Mouse (Mus musculus): Measurements from ENCODE around the gene Stx8.

Gene Stx8

GRCm38 (mm10) chr11:68200500-68200899, 234.5 kb downstream of the Stx8 start:
- DNase-seq (ENCODE audit: low spot score): no peak

DNA sequence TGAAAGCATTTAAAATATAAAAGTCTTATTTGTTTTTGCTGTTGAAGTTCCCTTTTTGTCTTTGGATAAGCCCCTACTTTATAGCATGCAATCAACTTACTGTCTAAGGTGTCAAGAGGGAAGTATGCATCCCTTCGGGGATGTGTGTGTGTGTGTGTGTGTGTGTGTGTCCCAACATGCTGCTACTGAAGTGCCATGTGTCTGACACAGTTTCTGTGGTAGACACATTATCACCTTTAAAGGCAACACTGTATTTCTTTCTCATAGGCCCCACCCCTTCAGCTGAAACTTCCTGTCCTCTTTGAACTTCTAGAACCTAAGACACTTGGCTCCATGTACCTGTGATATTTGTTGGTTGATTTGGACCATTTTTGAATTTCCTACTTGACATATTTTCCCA, 235.1 kb downstream of the Stx8 start:
- DNase-seq (ENCODE audit: low spot score): no peak

GRCm38 (mm10) chr11:68201811-68202459, 235.9 kb downstream of the Stx8 start:
- no peak for DNase-seq (ENCODE audit: low spot score)

DNA sequence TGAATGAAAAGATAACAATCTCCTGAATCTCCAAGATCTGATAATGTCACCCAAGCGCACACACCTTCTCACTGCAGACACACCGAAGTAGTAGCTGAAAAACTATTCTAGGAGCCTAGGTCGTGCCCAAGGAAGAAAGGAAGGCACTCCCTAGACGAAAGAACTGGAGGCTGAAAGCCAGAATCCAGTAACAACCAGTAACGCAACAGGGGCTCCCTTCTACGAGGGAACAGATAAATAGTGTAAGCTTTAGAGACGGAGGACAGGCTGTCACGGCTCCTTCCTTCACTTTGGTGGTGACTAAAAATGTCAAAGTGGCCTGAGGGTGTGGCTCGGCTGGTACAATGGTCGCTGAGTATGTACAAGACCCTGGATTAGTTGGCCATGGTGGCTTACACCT, 236.6 kb downstream of the Stx8 start:
- no peak for DNase-seq (ENCODE audit: low spot score)

- no peak for DNase-seq (ENCODE audit: low spot score)
These were observed 237.8 kb downstream of the Stx8 start for GRCm38 (mm10) chr11:68203658-68204315.

GRCm38 (mm10) chr11:68204407-68204806, 238.4 kb downstream of the Stx8 start:
- no peak for DNase-seq (ENCODE audit: low spot score)

GRCm38 (mm10) chr11:68205572-68206229, 239.7 kb downstream of the Stx8 start:
- DNase-seq (ENCODE audit: low spot score): no peak

DNA sequence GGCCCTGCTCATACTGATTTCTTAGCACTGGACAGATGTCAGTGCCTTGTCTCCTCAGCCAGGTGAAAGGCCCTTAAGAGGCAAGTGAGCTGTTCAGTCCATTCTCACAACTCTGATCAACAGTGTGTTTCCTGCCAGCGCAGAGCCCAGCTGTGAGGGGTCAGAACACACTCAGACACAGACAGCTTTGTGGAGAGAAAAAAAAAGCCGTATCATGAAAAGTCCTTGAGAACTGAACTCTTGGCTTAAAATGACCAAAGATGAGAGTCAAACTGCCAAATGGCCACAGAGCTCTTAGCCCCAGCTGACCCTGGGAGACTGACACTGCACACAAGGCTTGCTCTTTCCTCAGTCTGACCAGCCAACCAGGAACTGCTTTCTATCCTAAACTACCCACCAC, 242.0 kb downstream of the Stx8 start:
- no peak for DNase-seq (ENCODE audit: low spot score)

DNA sequence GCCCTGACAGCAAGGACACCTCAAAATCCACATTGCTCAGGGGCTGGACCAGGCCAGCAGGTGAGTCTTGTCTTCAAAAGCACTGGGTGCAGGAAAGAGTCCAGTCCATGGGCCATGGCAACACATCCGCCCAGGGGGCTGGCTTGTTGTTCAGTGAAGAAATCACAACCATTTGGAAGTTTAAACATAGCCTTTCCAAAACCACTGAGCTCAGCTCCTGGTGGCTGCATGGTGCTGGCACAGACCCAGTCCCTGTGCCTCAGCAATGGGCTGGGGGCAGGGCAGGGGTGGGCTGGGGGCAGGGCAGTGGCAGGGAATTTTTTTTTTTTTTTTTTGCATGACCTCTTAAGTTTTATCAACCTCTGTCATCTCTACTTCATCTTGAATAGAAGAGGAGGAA, 242.6 kb downstream of the Stx8 start:
- DNase-seq (ENCODE audit: low spot score): no peak

DNA sequence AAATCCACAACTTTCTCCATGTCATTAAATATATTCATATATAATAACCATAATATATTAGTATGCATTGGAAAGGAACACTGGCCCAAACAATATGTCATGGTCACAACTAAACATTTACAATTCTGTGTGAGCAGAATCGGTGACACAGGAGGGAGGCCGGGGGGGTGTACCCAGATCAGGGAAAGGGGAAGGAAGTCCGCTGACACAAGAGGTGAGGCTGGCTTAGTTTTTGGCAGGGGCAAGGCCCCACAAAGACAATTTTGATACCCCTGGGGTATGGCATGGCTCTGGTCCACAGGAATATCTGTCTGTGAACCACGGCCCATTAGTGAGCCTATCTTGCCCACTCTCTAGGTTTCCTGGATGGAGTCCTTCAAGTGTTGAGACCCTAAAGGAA, 243.5 kb downstream of the Stx8 start:
- no peak for DNase-seq (ENCODE audit: low spot score)

- no peak for DNase-seq (ENCODE audit: low spot score)
These were observed 244.7 kb downstream of the Stx8 start for GRCm38 (mm10) chr11:68210714-68211113.

- DNase-seq (ENCODE audit: low spot score): no peak
These were observed 246.1 kb downstream of the Stx8 start for GRCm38 (mm10) chr11:68211924-68212578.

GRCm38 (mm10) chr11:68213896-68214295, 247.9 kb downstream of the Stx8 start:
- DNase-seq (ENCODE audit: low spot score): no peak

DNA sequence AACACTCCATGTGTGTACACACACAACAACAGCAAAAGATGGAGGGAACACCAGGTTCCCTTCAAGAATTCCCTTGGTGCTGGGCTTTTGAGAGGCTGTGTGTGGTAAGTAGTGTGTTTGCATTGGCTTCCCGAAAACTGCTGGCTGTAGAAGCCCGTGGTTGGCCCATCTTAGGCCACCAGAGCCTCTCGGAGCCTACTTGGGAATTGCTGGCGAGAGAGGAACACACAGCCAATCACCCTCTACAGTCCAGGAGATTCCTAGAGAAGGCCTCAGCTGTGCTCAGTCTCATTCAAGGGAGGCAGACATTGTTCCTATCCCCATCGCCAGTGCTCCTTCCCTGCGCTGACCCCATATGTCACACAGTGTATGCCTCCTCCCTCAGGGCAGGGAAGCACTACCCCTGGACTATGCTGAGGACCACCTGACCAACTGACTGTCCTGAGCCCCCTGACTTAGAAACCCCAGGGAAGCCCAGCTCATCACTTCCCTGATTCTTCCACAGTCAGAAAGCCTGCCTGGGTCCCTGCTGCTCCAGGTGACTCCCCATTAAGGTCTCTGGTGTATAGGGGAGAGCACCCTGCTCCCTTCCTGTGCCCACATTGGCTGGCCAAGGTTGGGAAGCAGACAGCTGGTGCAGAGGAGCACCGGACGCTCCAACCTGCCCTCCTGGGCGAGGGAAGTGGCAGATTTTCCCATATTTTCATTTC, 248.7 kb downstream of the Stx8 start:
- no peak for DNase-seq (ENCODE audit: low spot score)

DNA sequence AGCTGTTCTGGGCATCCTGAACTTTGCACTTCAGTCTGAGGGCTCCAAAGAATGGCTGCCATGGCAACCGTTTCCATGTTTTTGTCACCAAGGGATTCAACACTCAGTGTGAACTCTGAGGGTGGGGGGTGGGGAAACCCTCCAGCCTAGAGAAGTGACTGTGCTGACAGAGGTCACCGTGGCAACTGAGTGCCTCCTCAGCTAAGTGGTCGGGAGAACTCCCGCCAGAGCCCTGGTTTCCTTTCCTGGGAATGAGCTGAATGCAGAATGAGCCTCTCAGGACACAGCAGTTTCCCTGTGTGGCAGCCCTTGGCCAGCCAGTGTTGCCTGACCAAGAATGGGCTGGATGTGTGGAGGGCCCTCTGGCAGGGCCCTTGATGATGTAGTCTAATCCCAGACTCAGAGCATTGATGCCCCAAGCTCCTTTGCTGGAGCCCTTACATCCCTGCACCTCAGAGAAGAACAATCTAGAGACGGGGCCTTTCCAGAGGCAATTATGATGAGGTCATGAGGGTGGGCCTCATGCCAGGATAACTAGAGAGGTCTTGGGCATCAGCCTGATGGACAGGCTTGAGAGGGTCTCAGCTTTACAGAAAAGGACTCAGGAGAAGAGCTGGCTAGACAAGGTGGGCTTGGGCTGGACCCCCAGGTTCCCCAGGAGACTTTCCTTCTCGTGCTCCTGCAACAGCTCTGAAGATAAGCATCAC, 249.4 kb downstream of the Stx8 start:
- DNase-seq (ENCODE audit: low spot score): no peak

GRCm38 (mm10) chr11:68216041-68216440, 250.0 kb downstream of the Stx8 start:
- no peak for DNase-seq (ENCODE audit: low spot score)

GRCm38 (mm10) chr11:68220733-68221132, 254.7 kb downstream of the Stx8 start:
- DNase-seq (ENCODE audit: low spot score): no peak

DNA sequence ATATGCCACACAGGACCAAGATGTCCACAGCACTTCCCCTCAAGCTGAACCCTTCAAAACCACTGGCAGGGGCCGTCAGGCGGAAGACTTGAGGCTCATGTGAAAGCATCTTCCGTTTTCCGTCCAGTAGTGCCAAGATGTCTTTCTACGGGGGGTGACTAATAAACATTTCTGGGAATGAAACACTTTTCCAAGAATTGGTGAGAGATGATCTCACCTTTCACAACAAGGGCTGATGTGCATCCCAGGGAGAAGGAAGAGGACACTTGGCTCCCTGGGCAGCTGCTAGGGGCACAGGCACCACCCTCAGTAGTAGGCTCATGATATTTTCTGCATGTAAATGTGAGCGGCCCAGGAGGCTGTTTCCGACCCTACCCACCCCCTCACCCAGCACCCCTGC, 256.2 kb downstream of the Stx8 start:
- DNase-seq (ENCODE audit: low spot score): no peak

GRCm38 (mm10) chr11:68223143-68223542, 257.1 kb downstream of the Stx8 start:
- no peak for DNase-seq (ENCODE audit: low spot score)

DNA sequence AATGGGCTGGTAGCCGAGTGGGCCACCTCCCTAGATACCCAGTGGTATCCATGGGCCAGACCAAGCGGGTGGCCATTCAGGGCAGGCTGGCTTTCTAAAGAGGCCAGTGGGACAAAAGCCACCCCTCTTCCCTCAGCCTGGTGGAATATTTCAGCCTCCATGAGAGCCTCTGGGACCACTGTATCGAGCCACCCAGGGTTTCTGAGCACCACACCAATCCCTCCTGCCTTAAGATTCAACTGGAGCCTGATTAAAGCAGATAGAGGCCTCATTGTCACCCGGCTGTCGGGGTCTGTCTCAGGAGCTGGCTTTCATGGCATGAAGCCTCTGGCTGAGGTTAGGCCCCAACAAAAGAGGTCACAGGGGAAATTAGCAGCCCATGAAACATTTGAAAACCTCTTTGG, 260.7 kb downstream of the Stx8 start:
- no peak for DNase-seq (ENCODE audit: low spot score)

GRCm38 (mm10) chr11:68227837-68228236, 261.8 kb downstream of the Stx8 start:
- DNase-seq (ENCODE audit: low spot score): no peak

Data from c-Kit-positive CD71-positive TER-119-positive erythroid progenitor cells, embryonic 14.5 days (primary cell).